Mouse (Mus musculus): ENCODE measurements around the gene Wnt11. TPM values are rescaled to one million over a fixed set of nuclear protein-coding genes. Genes with fewer than 3 reads are reported as not detected.

Gene Wnt11
- total RNA-seq, 2 experiments from 2014 or later: 4.4 to 5.7 TPM

GRCm38 (mm10) chr7:98867053-98867793 lies 32.3 kb downstream of the Wnt11 start:
- no peak for DNase-seq

- no peak for DNase-seq
Measured at GRCm38 (mm10) chr7:98867794-98868150, 32.9 kb downstream of the Wnt11 start.

- no peak for DNase-seq
Measured at GRCm38 (mm10) chr7:98869070-98869469, 34.2 kb downstream of the Wnt11 start.

GRCm38 (mm10) chr7:98870791-98871190 lies 35.9 kb downstream of the Wnt11 start:
- peak; percentile 37 for DNase-seq

- DNase-seq: peak; percentile 20
Measured at GRCm38 (mm10) chr7:98871882-98872281, 37.0 kb downstream of the Wnt11 start.

GRCm38 (mm10) chr7:98873316-98873715 lies 38.4 kb downstream of the Wnt11 start:
- DNase-seq: no peak

GRCm38 (mm10) chr7:98874411-98874951 lies 39.6 kb downstream of the Wnt11 start:
- peak; percentile 39 for DNase-seq

GRCm38 (mm10) chr7:98875390-98875990 lies 40.6 kb downstream of the Wnt11 start:
- peak; percentile 66 for DNase-seq

- DNase-seq: peak; percentile 46
Measured at GRCm38 (mm10) chr7:98876119-98876518, 41.2 kb downstream of the Wnt11 start.

- DNase-seq: no peak
Measured at GRCm38 (mm10) chr7:98879176-98879575, 44.3 kb downstream of the Wnt11 start.

GRCm38 (mm10) chr7:98881887-98882286 lies 47.0 kb downstream of the Wnt11 start:
- DNase-seq: no peak

- no peak for DNase-seq
Measured at GRCm38 (mm10) chr7:98887811-98888261, 52.9 kb downstream of the Wnt11 start.

- no peak for DNase-seq
Measured at GRCm38 (mm10) chr7:98888810-98889209, 53.9 kb downstream of the Wnt11 start.

GRCm38 (mm10) chr7:98889211-98889610 lies 54.3 kb downstream of the Wnt11 start:
- DNase-seq: no peak

GRCm38 (mm10) chr7:98893144-98893543 lies 58.2 kb downstream of the Wnt11 start:
- DNase-seq: no peak

- no peak for DNase-seq
Measured at GRCm38 (mm10) chr7:98894305-98894704, 59.4 kb downstream of the Wnt11 start.

GRCm38 (mm10) chr7:98894768-98895167 lies 59.9 kb downstream of the Wnt11 start:
- DNase-seq: no peak

GRCm38 (mm10) chr7:98895501-98896095 lies 60.7 kb downstream of the Wnt11 start:
- no peak for DNase-seq

GRCm38 (mm10) chr7:98897323-98897722 lies 62.4 kb downstream of the Wnt11 start:
- DNase-seq: no peak

GRCm38 (mm10) chr7:98899815-98900214 lies 64.9 kb downstream of the Wnt11 start:
- peak; percentile 55 for DNase-seq

GRCm38 (mm10) chr7:98901120-98901519 lies 66.2 kb downstream of the Wnt11 start:
- DNase-seq: no peak

GRCm38 (mm10) chr7:98903884-98904283 lies 69.0 kb downstream of the Wnt11 start:
- DNase-seq: no peak

Data from heart, postnatal 4 days (tissue).